Mouse (Mus musculus) v-Abl transformed pro-B cells (cell line): ENCODE measurements around the gene Spata2.

ENCODE experiments used
- in situ Hi-C, 2 experiments: fragments of 400-800 bp; cut with MboI; formaldehyde crosslinking; loops; one replicate each; pipeline ENCODE4 v1.15.1; 2025; ENCODE audit not compliant: unreplicated experiment in 2 of 2

Gene Spata2

GRCm38 (mm10) chr2:167485501-167486377 is 6.9 kb downstream of the Spata2 start:
- in situ Hi-C loops: no loop called here

- in situ Hi-C loops: no loop called here
Measured at GRCm38 (mm10) chr2:167484932-167485331, 7.8 kb downstream of the Spata2 start.

GRCm38 (mm10) chr2:167483827-167484410 is 8.8 kb downstream of the Spata2 start:
- in situ Hi-C loops: no loop called here

DNA sequence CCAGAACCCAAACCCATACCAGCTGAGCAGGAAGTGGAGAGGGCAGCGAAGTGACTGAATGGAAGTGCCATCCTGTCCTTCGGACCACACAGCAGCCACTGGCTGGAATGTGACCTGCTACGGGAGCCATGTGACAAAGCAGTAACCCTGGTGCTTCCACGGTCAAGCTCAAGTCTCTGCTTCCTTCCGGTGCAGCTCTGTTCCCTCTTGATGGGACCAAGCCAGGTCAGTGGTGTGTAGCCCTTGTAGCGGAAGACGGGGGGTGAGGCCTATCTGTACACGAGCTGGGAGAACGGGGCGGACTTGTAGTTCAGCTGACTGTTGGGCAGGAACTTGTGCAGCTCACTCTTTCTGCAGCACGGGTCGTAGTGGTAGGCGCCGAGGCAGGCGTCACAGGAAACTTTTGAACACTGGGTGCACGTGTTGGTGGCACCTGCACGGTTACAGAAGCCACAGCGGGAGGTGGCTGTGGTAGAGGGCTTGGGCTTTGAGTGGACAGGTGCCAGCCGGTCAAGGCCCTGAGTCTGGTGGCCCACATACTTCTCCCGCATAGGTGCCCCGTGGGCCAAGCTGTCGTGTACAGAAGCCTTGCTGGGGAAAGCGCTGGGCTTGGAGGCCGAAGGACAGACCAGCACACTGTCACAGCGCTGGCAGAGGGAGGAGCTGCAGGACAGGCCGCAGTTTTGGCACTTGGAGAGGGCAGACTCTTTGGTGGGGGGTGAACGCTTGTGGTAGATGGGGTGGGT is 9.4 kb downstream of the Spata2 start:
- in situ Hi-C loops: no loop called here

DNA sequence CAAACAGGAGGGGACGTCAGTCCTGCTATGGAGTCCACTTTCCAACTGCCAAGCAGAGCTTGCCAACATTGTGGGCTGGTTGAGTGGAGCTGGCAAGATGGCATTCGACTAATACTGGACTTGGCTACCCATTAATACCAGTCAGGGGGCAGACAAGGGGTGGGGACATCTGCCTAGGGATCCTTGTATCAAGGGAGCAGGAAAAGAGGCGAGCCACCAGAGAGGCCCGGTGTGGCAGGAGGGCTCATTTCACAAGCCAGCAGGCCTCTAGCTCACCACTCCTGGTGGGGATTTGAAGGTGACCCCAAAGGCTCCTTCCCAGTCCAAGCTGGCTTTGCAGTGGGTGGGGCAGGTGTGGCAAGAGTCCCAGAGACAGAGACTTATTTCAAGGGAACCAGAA is 10.0 kb downstream of the Spata2 start:
- in situ Hi-C loops: no loop called here

DNA sequence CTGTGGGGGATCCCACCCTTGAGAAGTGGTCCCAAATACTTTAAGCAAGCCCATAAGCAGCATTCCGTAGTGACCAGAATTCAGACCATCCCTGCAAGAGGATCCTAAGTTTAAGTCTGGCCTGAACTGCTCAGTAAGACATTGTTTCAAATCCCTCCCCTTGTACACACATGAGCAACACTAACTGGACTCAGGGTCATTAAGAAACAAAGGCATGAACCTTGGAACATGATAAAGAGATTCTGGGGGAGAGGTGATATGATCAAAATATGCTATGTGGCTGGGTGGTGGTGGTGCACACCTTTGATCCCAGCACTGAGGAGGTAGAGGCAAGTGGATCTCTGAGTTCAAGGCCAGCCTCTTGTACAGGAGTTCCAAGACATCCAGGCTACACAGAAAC is 13.2 kb downstream of the Spata2 start:
- in situ Hi-C loops: no loop called here

- in situ Hi-C loops: no loop called here
Measured at GRCm38 (mm10) chr2:167478128-167478527, 14.6 kb downstream of the Spata2 start.

GRCm38 (mm10) chr2:167476762-167477161 is 15.9 kb downstream of the Spata2 start:
- in situ Hi-C loops: no loop called here

- in situ Hi-C loops: no loop called here
Measured at GRCm38 (mm10) chr2:167476200-167476688, 16.4 kb downstream of the Spata2 start.

DNA sequence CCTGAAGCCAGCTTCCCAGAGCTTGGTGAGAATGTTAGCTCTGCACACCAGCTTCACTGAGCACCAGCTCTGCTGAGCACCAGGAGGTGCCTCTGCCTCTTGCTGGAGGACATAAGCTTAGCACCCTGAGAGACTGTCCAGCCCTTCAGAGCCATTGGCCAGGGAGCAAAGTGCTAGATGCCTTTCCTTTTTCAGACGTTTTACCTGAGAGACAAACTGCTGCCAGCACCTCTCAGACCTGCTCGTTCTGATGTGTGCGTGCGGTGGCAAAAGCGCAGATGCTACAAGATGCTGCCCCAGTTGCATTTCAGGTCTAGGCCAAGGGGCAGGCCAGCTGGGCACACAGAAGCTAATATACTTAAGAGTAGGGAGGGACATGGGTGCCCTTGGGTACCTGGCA is 17.1 kb downstream of the Spata2 start:
- in situ Hi-C loops: no loop called here

DNA sequence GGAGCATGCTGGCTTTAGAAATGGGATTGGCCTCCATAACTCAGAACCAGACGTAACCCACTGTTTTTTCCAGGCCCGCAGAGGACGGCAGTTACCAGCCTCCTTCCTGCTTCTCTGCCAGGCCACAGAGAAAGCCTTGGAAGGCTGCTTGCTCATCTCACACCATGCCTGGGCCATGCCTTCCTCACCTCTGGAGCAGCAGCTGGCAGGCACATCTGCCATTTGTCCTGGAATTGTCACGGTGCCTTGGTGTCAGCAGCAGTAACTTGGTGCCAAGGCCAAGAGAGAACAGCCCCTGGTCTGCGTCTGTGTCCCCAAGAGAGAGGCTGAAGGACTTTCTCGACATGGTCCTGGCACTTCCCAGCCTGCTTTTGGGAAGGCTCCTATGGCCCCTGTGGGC is 18.5 kb downstream of the Spata2 start:
- in situ Hi-C loops: no loop called here

GRCm38 (mm10) chr2:167471585-167471984 is 21.1 kb downstream of the Spata2 start:
- in situ Hi-C loops: no loop called here

DNA sequence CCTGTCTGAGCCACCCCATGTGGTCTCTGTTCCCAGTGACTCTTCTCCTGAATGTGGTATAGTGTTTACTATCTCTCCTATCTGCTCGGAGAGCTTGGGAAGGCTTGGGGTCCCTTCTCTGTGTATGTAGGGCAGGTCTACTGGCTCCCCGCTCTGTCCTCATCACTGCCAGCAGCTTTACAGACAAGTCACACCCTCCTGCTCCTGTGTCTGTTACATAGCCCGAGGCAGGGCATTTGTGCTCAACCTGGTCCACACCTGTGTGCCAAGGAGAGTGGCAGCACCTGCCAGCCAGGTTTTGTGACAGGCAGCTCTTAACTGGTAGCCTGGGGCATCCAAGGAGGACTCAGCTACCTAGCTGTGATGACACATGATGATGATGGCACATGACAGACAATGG is 22.1 kb downstream of the Spata2 start:
- in situ Hi-C loops: no loop called here

DNA sequence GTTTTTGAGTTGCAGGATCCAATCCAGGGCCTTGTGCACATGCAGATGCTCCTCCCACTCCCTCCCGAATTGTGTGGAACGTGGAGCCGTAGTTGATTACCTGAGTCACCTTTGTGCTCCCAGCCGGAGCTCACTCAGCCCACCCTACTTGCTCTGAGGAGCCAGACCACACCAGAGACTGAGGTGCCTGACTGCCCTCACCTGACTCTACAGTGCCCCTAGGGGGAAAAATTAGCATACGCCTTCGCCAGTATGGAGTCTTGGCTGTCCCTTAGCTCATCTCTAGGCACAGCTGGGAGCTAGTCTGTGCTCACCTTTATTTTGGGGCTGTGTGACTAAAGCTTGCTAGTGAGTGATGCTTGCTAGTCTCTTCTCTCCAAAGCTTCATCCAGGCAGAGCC is 24.2 kb downstream of the Spata2 start:
- in situ Hi-C loops: no loop called here

GRCm38 (mm10) chr2:167467214-167467613 is 25.5 kb downstream of the Spata2 start:
- in situ Hi-C loops: no loop called here

- in situ Hi-C loops: no loop called here
Measured at GRCm38 (mm10) chr2:167465951-167466350, 26.7 kb downstream of the Spata2 start.

- in situ Hi-C loops: loop anchor here in 1 of 2 experiments (5.0 kb wide), 1 partner anchor 42 kb away; the partner anchor contains the start of gene Slc9a8
Measured at GRCm38 (mm10) chr2:167463802-167464201, 28.9 kb downstream of the Spata2 start.

GRCm38 (mm10) chr2:167462954-167463353 is 29.7 kb downstream of the Spata2 start:
- in situ Hi-C loops: loop anchor here in 1 of 2 experiments (5.0 kb wide), 1 partner anchor 41 kb away; the partner anchor contains the start of gene Slc9a8

DNA sequence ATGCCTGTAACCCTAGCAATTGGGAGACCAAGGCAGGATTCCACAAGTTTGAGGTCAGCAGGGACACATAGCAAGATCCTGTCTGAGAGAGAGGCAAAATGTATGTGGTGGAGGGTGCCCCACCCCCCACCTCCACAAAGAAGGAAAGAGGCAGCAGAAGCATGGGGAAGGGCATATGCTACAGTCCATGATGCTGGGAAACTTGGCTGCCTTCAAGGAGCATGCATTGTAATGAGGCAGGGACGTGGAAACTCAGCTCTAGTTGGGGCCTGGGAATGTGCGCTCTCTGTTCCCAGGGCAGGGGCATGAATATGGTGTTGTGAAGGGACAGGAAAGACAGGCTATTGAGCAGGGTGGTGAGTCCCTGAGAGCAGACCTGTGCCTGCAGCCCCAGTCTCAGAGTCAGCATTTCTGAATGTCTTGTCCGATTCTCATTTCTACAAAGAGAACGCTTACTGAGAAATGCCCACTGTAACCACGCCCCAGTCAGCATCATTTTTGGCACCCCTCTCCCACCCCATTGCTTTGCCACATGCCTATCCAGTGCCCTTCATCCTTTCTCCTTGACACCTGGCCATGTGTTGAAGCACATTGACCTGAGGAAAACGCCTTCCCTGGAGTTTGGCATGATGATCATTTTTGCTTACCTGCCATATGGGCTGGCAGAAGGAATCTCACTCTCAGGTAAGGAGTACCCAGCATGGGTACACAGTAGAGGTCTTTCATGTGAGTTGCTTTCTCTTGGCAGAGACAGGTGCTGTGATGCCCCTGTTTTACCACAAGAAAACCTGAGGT is 33.4 kb downstream of the Spata2 start:
- in situ Hi-C loops: no loop called here

DNA sequence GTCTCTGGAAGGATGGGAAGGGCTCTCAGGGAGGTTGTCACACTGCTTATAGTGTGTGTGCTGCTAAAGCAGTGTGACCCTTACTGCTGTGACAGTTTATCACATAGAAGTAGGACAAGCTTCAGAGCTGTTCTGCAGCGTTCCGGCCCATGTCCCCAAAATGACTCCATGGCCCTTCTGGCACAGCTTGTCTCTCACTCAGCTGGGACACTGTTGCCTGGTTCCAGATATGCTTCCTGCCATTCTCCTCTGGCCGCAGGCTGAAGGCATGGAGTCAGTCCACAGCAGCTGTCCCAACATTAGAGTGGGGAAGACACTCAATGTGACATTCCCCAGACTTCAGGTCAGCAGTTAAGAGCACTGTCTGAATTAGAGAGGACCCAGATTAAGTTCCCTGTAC is 34.1 kb downstream of the Spata2 start:
- in situ Hi-C loops: no loop called here
